Mouse (Mus musculus) lung, adult 2 months (tissue): ENCODE data around the gene Ccnj.

Experiments
- CTCF ChIP-seq: fragments of 200-500 bp; IDR thresholded peaks from 2 replicates; pipeline ENCODE4 v1.5.1; 2011; ENCODE audit warnings: mild to moderate bottlenecking, low read length, control low read depth; ENCODE audit not compliant: insufficient read depth
- POLR2A ChIP-seq: fragments of 200-500 bp; IDR thresholded peaks from 2 replicates; pipeline ENCODE4 v1.6.1; 2011; ENCODE audit warnings: low read depth, mild to moderate bottlenecking, control low read depth, low read length, borderline replicate concordance; ENCODE audit errors: extremely low read depth

GRCm38 (mm10) chr19:40840303-40840702, 9.2 kb downstream of the Ccnj start:
- TF ChIP-seq CTCF (no peak), POLR2A (no peak)
